Mouse (Mus musculus) retina, postnatal 1 day (tissue): ENCODE data around the gene Mb.
A peak's percentile ranks its signal among the peaks of the same experiment; 100 is the strongest.
"Not testable (repeated sequence)": the region's sequence is repeated elsewhere in the genome, so short reads cannot be mapped to it uniquely, and the experiment has no call there.

ENCODE experiments used
- DNase-seq: peaks from one replicate; pipeline ENCODE4 v3.0.0-alpha.2; 2012

Gene Mb

GRCm38 (mm10) chr15:77062746-77063145 lies 12.3 kb upstream of the Mb start:
- no peak for DNase-seq

GRCm38 (mm10) chr15:77059416-77059815 lies 8.9 kb upstream of the Mb start:
- DNase-seq = not testable (repeated sequence)

- DNase-seq = no peak
Observed at GRCm38 (mm10) chr15:77058566-77058965, 8.1 kb upstream of the Mb start.

GRCm38 (mm10) chr15:77056791-77057051 lies 6.3 kb upstream of the Mb start:
- DNase-seq = no peak

GRCm38 (mm10) chr15:77056001-77056790 lies 5.7 kb upstream of the Mb start:
- no peak for DNase-seq

GRCm38 (mm10) chr15:77054611-77055175 lies 4.2 kb upstream of the Mb start:
- DNase-seq = no peak

GRCm38 (mm10) chr15:77053021-77053420 lies 2.6 kb upstream of the Mb start:
- DNase-seq = no peak

- no peak for DNase-seq
Observed at GRCm38 (mm10) chr15:77052176-77052575, 1.7 kb upstream of the Mb start.

GRCm38 (mm10) chr15:77045609-77046008 lies 4.9 kb downstream of the Mb start:
- no peak for DNase-seq

GRCm38 (mm10) chr15:77044597-77045320 lies 5.7 kb downstream of the Mb start, which contains the start of gene Apol6:
Gene Apol6 (plus strand): TSS chr15:77044729.
- no peak for DNase-seq

- DNase-seq = no peak
Observed at GRCm38 (mm10) chr15:77040784-77041183, 9.7 kb downstream of the Mb start.

GRCm38 (mm10) chr15:77039211-77039700 lies 11.2 kb downstream of the Mb start:
- no peak for DNase-seq

- no peak for DNase-seq
Observed at GRCm38 (mm10) chr15:77037278-77038161, 12.9 kb downstream of the Mb start.

- no peak for DNase-seq
Observed at GRCm38 (mm10) chr15:77036989-77037277, 13.5 kb downstream of the Mb start.

- no peak for DNase-seq
Observed at GRCm38 (mm10) chr15:77036320-77036988, 14.0 kb downstream of the Mb start.

- no peak for DNase-seq
Observed at GRCm38 (mm10) chr15:77035643-77036042, 14.8 kb downstream of the Mb start.

- DNase-seq = no peak
Observed at GRCm38 (mm10) chr15:77034526-77034925, 15.9 kb downstream of the Mb start.

GRCm38 (mm10) chr15:77031271-77031670 lies 19.2 kb downstream of the Mb start:
- DNase-seq = no peak

GRCm38 (mm10) chr15:77029331-77029991 lies 21.0 kb downstream of the Mb start:
- peak; percentile 83 for DNase-seq

- DNase-seq = no peak
Observed at GRCm38 (mm10) chr15:77027675-77028074, 22.8 kb downstream of the Mb start.

GRCm38 (mm10) chr15:77027117-77027516 lies 23.4 kb downstream of the Mb start:
- no peak for DNase-seq
